Mouse (Mus musculus): Measurements from ENCODE around the gene P2rx3. TPM values are rescaled to one million over a fixed set of nuclear protein-coding genes. Genes with fewer than 3 reads are reported as not detected.

The P2rx3 gene
- polyA plus RNA-seq, 2 experiments = 0.17 to 0.22 TPM

GRCm38 (mm10) chr2:84958588-84959264 lies 78.5 kb downstream of the P2rx3 start:
- H3K9ac ChIP-seq (replicated peaks) = no peak overlapping the region
- peaks cover 58% of the 10 kb centered on the region for H3K36me3 ChIP-seq (replicated peaks; ENCODE audit: control insufficient read depth, insufficient read depth, low read depth)
- no peaks in the 10 kb centered on the region; a peak in 3 of 4 replicates for H3K4me1 ChIP-seq (replicated peaks; ENCODE audit: control insufficient read depth in 2 of 2, insufficient read depth in 2 of 2, low read length in 1 of 2)
- no peak overlapping the region for H3K4me3 ChIP-seq (ENCODE audit: insufficient read depth in 1 of 2, low read depth in 2 of 2, low read length in 2 of 2)
- DNase-seq (ENCODE audit: low read depth in 3 of 3, low spot score in 3 of 3) = no peak
- no peaks in the 10 kb centered on the region for H3K27me3 ChIP-seq (ENCODE audit: control insufficient read depth, insufficient read depth, low read length)
- H3K9me3 ChIP-seq (ENCODE audit: control insufficient read depth, low read length) = no peaks in the 10 kb centered on the region
- H3K4me2 ChIP-seq (ENCODE audit: low read depth) = no peak overlapping the region
- H3K27ac ChIP-seq = no peak overlapping the region
- no peak for TF ChIP-seq CTCF (IDR thresholded peaks at IDR 0.05; ENCODE audit: low read depth)
- no peak for TF ChIP-seq EP300 (IDR thresholded peaks at IDR 0.05; ENCODE audit: low read depth)
- no peak for ATAC-seq (ENCODE audit: insufficient read depth)
- 81% methylated on average over 11 of the region's 11 CpGs for WGBS (ENCODE audit: insufficient replicate concordance)

- Histone ChIP-seq H3K4me2 (ENCODE audit: low read depth) (no peak overlapping the region), H3K27me3 (ENCODE audit: control insufficient read depth, insufficient read depth, low read length) (no peaks in the 10 kb centered on the region), H3K4me1 (replicated peaks; ENCODE audit: control insufficient read depth in 2 of 2, insufficient read depth in 2 of 2, low read length in 1 of 2) (no peaks in the 10 kb centered on the region; a peak in 1 of 4 replicates), H3K9ac (replicated peaks) (no peak overlapping the region), H3K36me3 (replicated peaks; ENCODE audit: control insufficient read depth, insufficient read depth, low read depth) (peaks cover 82% of the 10 kb centered on the region), H3K27ac (no peak overlapping the region), H3K4me3 (ENCODE audit: insufficient read depth in 1 of 2, low read depth in 2 of 2, low read length in 2 of 2) (no peak overlapping the region), H3K9me3 (ENCODE audit: control insufficient read depth, low read length) (no peaks in the 10 kb centered on the region)
- WGBS (ENCODE audit: insufficient replicate concordance) = 60% methylated on average over 5 of the region's 5 CpGs
- ATAC-seq (ENCODE audit: insufficient read depth) = peak; percentile 45; the same call in 1 of the 2 replicates
- TF ChIP-seq EP300 (IDR thresholded peaks at IDR 0.05; ENCODE audit: low read depth) = no peak
- TF ChIP-seq CTCF (IDR thresholded peaks at IDR 0.05; ENCODE audit: low read depth) = peak; percentile 94
- DNase-seq (ENCODE audit: low read depth in 3 of 3, low spot score in 3 of 3) = peak in 2 of 3 experiments; percentile 41 to 45
These were observed 81.0 kb downstream of the P2rx3 start for GRCm38 (mm10) chr2:84956274-84956673.

GRCm38 (mm10) chr2:84955435-84955834 lies 81.8 kb downstream of the P2rx3 start:
- Histone ChIP-seq H3K9ac (replicated peaks) (no peak overlapping the region), H3K4me3 (ENCODE audit: insufficient read depth in 1 of 2, low read depth in 2 of 2, low read length in 2 of 2) (no peak overlapping the region), H3K27me3 (ENCODE audit: control insufficient read depth, insufficient read depth, low read length) (no peaks in the 10 kb centered on the region), H3K4me1 (replicated peaks; ENCODE audit: control insufficient read depth in 2 of 2, insufficient read depth in 2 of 2, low read length in 1 of 2) (no peaks in the 10 kb centered on the region; a peak in 1 of 4 replicates), H3K27ac (no peak overlapping the region), H3K9me3 (ENCODE audit: control insufficient read depth, low read length) (no peaks in the 10 kb centered on the region), H3K4me2 (ENCODE audit: low read depth) (no peak overlapping the region), H3K36me3 (replicated peaks; ENCODE audit: control insufficient read depth, insufficient read depth, low read depth) (peaks cover 90% of the 10 kb centered on the region)
- WGBS (ENCODE audit: insufficient replicate concordance) = 88% methylated on average over 9 of the region's 9 CpGs
- TF ChIP-seq CTCF (IDR thresholded peaks at IDR 0.05; ENCODE audit: low read depth) (no peak), EP300 (IDR thresholded peaks at IDR 0.05; ENCODE audit: low read depth) (no peak)
- DNase-seq (ENCODE audit: low read depth in 3 of 3, low spot score in 3 of 3) = no peak
- no peak for ATAC-seq (ENCODE audit: insufficient read depth)

GRCm38 (mm10) chr2:84952693-84953092 lies 84.6 kb downstream of the P2rx3 start:
- WGBS (ENCODE audit: insufficient replicate concordance) = 91% methylated on average over 4 of the region's 4 CpGs
- Histone ChIP-seq H3K36me3 (replicated peaks; ENCODE audit: control insufficient read depth, insufficient read depth, low read depth) (peaks cover 97% of the 10 kb centered on the region), H3K9ac (replicated peaks) (no peak overlapping the region), H3K4me1 (replicated peaks; ENCODE audit: control insufficient read depth in 2 of 2, insufficient read depth in 2 of 2, low read length in 1 of 2) (no peaks in the 10 kb centered on the region; a peak in 1 of 4 replicates), H3K27me3 (ENCODE audit: control insufficient read depth, insufficient read depth, low read length) (no peaks in the 10 kb centered on the region), H3K9me3 (ENCODE audit: control insufficient read depth, low read length) (no peaks in the 10 kb centered on the region), H3K4me2 (ENCODE audit: low read depth) (no peak overlapping the region), H3K4me3 (ENCODE audit: insufficient read depth in 1 of 2, low read depth in 2 of 2, low read length in 2 of 2) (no peak overlapping the region), H3K27ac (no peak overlapping the region)
- DNase-seq (ENCODE audit: low read depth in 3 of 3, low spot score in 3 of 3) (no peak), ATAC-seq (ENCODE audit: insufficient read depth) (no peak)
- TF ChIP-seq EP300 (IDR thresholded peaks at IDR 0.05; ENCODE audit: low read depth) (no peak), CTCF (IDR thresholded peaks at IDR 0.05; ENCODE audit: low read depth) (no peak)

- WGBS (ENCODE audit: insufficient replicate concordance) = 92% methylated on average over 1 of the region's 1 CpGs
- H3K4me3 ChIP-seq (ENCODE audit: insufficient read depth in 1 of 2, low read depth in 2 of 2, low read length in 2 of 2) = no peak overlapping the region
- ATAC-seq (ENCODE audit: insufficient read depth) (no peak), DNase-seq (ENCODE audit: low read depth in 3 of 3, low spot score in 3 of 3) (no peak)
- H3K9me3 ChIP-seq (ENCODE audit: control insufficient read depth, low read length) = no peaks in the 10 kb centered on the region
- H3K27me3 ChIP-seq (ENCODE audit: control insufficient read depth, insufficient read depth, low read length) = no peaks in the 10 kb centered on the region
- TF ChIP-seq EP300 (IDR thresholded peaks at IDR 0.05; ENCODE audit: low read depth) (no peak), CTCF (IDR thresholded peaks at IDR 0.05; ENCODE audit: low read depth) (no peak)
- no peak overlapping the region for H3K27ac ChIP-seq
- no peak overlapping the region for H3K4me2 ChIP-seq (ENCODE audit: low read depth)
- peaks cover 97% of the 10 kb centered on the region for H3K36me3 ChIP-seq (replicated peaks; ENCODE audit: control insufficient read depth, insufficient read depth, low read depth)
- peaks cover 0 to 3% of the 10 kb centered on the region in 2 experiments; a peak in 3 of 4 replicates for H3K4me1 ChIP-seq (replicated peaks; ENCODE audit: control insufficient read depth in 2 of 2, insufficient read depth in 2 of 2, low read length in 1 of 2)
- no peak overlapping the region for H3K9ac ChIP-seq (replicated peaks)
These were observed 85.0 kb downstream of the P2rx3 start for GRCm38 (mm10) chr2:84952251-84952650.
